Mouse (Mus musculus) CD4-positive helper T cell, adult 2 months (primary cell): ENCODE results near the gene Isg20.

Source experiments
- DNase-seq: peaks from one replicate; pipeline ENCODE4 v3.0.0-alpha.2; 2012; ENCODE audit warnings: low read depth, missing footprints, low spot score

The Isg20 gene

DNA sequence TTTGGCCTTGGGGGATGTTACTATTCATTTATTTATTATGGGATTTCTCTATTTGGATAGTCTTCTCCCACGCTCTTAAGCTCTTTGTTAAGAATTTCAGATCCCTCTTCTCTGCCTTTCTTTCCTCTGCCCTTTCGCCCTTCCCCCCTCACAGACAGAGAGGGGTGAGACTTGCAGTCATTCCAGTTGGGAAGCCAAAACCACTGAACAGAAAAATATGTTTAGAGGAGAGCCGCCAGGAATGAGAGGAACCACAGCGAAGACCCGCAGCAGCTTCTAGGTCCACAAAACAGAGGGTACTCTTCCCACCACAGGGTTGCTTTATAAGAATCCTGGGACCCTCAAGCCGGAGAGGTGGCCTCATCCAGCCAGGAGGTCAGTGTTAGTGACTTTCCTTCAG, 41.4 kb downstream of the Isg20 start:
- no peak for DNase-seq

DNA sequence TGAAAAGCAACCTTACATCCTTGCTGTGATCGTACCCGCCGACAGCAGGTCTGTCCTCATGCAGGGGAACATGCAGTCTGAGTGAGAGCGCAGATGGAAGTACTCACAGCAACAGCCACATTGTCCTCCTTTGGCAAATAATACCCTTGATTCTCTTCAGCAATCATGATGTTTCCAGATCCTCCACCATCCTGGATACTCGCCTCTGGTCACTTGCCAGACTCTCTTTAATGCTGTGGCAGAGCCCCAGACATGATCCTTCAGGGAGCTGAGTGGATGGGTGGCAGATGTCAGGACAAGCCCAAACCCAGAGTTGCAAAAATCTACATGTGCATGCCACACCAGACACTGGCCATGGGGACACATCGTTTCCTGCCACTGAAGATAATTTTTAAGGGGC, 41.9 kb downstream of the Isg20 start:
- DNase-seq: no peak

DNA sequence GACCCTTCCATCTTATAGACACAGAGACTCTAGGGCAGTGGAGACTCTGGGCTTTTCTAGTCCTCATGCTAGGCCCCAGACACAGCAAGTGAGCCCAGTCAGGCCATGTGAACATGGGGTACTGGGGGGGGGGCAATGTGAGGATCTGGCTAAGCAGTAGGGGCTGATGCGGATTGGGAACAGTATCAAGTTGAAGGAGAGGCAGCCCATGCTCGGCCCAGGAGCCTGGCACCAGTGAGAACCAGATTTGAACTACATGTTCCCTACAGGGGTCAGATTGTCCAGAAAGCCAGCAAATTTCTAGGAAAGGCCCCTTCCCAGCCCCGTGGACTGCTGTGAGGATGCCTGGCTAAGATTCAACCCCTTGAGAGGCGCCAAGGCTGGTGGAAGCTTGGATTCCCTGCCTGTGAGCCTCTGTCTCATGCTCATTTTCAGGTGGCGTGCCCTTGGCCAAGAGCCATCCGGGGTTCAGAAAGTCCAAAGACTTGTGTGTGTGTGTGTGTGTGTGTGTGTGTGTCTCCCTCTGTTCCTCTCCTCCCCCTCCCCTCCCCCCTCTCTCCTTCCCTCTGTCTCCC, 45.4 kb downstream of the Isg20 start:
- no peak for DNase-seq

DNA sequence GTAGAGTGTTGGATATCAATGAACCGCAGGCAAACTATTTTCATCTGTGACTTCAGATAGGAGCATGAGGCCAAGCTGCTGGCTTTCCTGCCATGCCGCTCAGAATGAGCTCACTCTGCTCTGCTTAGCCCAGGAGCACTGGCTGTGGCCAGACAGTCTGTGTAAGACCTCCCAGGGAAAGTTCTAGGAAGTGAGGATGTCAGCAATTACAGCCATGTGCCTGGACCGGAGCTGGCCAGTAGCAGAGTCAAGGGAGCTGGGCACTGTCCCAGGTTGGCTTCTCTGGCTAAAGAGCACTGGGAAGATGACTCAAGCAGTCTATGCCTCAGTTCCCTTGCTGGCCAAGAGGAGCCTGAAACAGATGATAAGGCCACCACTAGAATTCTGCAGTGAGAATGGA, 50.7 kb downstream of the Isg20 start:
- no peak for DNase-seq
